Mouse (Mus musculus) layer of hippocampus, adult 8-10 months (tissue): ENCODE measurements around the gene Gm136. TPM values are rescaled to one million over a fixed set of nuclear protein-coding genes. Genes with fewer than 3 reads are reported as not detected.

Experiments used
- DNase-seq, 2 experiments: peaks; one replicate each; pipeline ENCODE4 v3.0.0; 2022; ENCODE audit warnings: low spot score in 2 of 2
- total RNA-seq, 4 experiments: library from RNA; stranded (reverse); gene quantifications; 2 replicates each; pipeline ENCODE4 v1.2.4; 2022

The Gm136 gene
- total RNA-seq, 4 experiments from 2014 or later = not detected

DNA sequence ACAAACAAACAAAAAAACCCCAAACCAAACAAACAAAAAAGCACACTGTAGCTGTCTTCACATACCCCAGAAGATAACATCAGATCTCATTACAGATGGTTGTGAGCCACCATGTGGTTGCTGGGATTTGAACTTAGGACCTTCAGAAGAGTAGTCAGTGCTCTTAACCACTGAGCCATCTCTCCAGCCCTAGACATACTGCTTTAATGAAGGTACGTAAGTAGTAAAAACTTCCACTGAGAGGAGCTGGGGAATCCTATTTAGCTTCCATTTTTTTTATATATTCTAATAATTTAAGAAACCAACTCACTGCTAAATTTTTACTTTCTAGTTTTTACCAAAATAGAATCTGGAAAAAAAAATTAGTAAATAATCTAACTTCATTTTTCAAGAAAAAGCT, 41.0 kb downstream of the Gm136 start:
- DNase-seq = no peak

DNA sequence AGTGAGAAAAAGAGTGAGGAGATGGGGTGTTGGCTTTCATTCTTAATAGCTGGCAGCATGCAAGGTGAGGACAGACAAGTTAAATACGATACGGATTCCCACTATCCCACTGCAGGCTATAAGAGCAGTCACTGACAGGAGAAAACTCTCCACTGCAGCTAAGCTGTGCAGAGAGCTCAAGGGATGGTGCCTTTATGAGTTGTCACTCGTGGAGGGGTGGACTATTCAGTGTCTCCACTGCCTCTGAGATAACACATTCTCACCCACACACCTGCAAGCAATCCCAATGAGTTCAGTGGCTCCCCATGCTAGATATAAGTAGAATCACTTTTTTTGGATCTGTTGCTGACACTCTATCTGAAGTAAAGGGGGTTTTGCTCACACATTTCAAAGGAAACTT, 47.9 kb downstream of the Gm136 start:
- DNase-seq = no peak

DNA sequence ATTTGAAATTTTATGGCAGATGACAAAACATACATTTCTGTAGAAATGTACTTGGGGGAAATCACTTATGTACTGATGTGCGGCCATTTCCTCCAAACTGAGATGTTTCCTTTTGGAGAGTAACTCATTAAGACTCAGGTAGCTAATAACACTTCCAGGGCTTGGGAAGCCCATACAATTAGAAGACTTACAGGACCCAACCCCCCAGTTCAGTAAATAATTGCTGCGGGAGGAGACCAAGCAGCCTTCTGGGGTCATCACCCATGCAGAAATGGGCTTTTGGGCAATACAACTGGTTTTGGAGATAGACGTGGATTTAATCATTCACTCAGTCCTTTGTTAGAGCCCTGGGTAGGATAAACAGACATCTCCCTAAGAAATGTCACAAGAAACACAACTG, 48.8 kb downstream of the Gm136 start:
- no peak for DNase-seq

DNA sequence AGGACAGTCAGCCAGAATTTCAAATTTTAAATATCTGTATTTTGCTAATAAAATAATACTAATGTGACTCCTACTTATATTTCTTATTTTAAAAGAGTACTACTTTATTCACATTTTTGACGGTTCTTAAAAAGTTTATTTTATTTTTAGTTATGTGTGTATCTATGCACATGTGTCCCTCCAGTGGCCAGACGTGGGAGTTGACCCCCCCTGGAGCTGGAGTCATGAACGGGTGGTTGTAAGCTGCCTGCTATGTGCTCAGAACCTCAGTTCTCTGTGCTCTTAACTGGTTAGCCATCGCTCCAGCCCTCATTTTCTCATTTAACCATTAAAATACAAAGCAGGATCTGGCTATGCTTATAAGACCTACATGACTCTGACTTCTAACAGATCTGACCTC, 53.0 kb downstream of the Gm136 start:
- no peak for DNase-seq

DNA sequence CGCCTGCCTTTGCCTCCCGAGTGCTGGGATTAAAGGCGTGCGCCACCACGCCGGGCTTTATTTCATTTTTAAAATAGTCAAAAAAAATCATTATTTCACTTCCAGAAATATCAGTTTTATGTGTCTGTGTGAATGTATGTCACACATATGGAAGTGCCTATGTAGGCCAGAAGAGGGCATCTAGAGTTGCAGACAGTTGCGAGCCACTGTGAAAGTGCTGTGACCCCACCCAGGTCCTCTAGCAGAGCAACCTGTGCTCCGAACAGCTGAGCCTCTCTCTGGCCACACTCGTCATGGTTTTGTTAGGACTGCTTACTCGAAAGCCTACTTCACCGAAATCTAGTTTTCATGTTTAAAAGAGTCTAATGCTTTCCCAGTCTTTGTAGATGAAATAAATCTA, 53.8 kb downstream of the Gm136 start:
- DNase-seq = no peak

DNA sequence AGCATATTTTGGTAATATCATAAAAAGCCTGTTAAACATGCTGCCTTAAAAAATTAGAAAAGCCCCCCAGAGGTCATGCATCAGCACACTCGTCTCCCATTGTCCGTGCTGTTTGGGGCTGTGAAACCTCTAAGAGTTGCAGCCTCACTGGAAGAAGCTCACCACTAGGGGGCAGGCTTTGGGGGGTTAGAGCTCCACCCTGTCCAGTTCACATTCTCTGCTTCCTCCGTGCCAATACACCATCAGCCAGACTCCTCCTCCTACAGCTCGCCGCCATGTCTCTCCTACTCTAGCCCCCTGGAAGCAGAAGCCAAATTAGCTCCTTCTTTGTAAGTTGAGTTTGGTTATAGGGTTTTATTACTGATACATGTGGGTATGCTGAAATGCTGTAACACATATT, 54.5 kb downstream of the Gm136 start:
- DNase-seq = no peak

Other genes with a start within 250 kb of the Gm136 start
- gene Akirin2, start 205.3 kb downstream of the Gm136 start, total RNA-seq = 10 to 100 TPM; 84.1 to 98.1 (median 93.1) TPM
- 10 to 100 TPM; 53.1 to 61.6 (median 58.3) TPM for gene Orc3, start 141.3 kb downstream of the Gm136 start, total RNA-seq
- 10 to 100 TPM; 22.2 to 35.8 (median 28.1) TPM for gene Rars2, start 141.3 kb downstream of the Gm136 start, total RNA-seq
- gene Slc35a1, start 68.8 kb downstream of the Gm136 start, total RNA-seq = 10 to 100 TPM; 19.1 to 28.1 (median 23.7) TPM
- gene Cfap206, start 26.1 kb downstream of the Gm136 start, total RNA-seq = 1 to 10 TPM; 1.1 to 1.4 (median 1.3) TPM
- gene Smim8, start 22.2 kb upstream of the Gm136 start, total RNA-seq = 10 to 100 TPM; 17.2 to 22.6 (median 21.8) TPM
- 10 to 100 TPM; 25.4 to 29.6 (median 28.5) TPM for gene Zfp292, start 126.7 kb upstream of the Gm136 start, total RNA-seq
- gene Cga, start 137.5 kb upstream of the Gm136 start, total RNA-seq = not detected